Mouse (Mus musculus): Measurements from ENCODE around the gene Tacc2.
"Not testable (repeated sequence)": the region's sequence is repeated elsewhere in the genome, so short reads cannot be mapped to it uniquely, and the experiment has no call there.

Tacc2 gene

GRCm38 (mm10) chr7:130568783-130569436 is 8.3 kb upstream of the Tacc2 start:
- in situ Hi-C loops (cut with MboI, MseI), result no loop called here

- in situ Hi-C loops (cut with MboI, MseI), result no loop called here
Observed at GRCm38 (mm10) chr7:130570472-130570871, 6.8 kb upstream of the Tacc2 start.

- in situ Hi-C loops (cut with MboI, MseI), result no loop called here
Observed at GRCm38 (mm10) chr7:130572821-130573220, 4.4 kb upstream of the Tacc2 start, which contains the start of gene Nsmce4a. Gene Nsmce4a, minus strand, starts transcription at chr7:130573118.

- in situ Hi-C loops (cut with MboI, MseI), result no loop called here
Observed at GRCm38 (mm10) chr7:130573746-130574145, 3.5 kb upstream of the Tacc2 start.

GRCm38 (mm10) chr7:130574211-130574991 is 2.8 kb upstream of the Tacc2 start:
- in situ Hi-C loops (cut with MboI, MseI), result no loop called here

- in situ Hi-C loops (cut with MboI, MseI), result no loop called here
Observed at GRCm38 (mm10) chr7:130576981-130577380, 257 bp upstream of the Tacc2 start.

- in situ Hi-C loops (cut with MboI, MseI), result no loop called here
Observed at GRCm38 (mm10) chr7:130578066-130578465, 828 bp downstream of the Tacc2 start.

- in situ Hi-C loops (cut with MboI, MseI), result no loop called here
Observed at GRCm38 (mm10) chr7:130578607-130579006, 1.4 kb downstream of the Tacc2 start.

GRCm38 (mm10) chr7:130586521-130587072 is 9.4 kb downstream of the Tacc2 start:
- in situ Hi-C loops (cut with MboI, MseI), result no loop called here

- in situ Hi-C loops (cut with MboI, MseI), result no loop called here
Observed at GRCm38 (mm10) chr7:130590081-130590828, 13.0 kb downstream of the Tacc2 start.

- in situ Hi-C loops (cut with MboI, MseI), result no loop called here
Observed at GRCm38 (mm10) chr7:130590845-130591437, 13.7 kb downstream of the Tacc2 start.

GRCm38 (mm10) chr7:130592975-130593374 is 15.7 kb downstream of the Tacc2 start:
- in situ Hi-C loops (cut with MboI, MseI), result not testable (repeated sequence)

- in situ Hi-C loops (cut with MboI, MseI), result not testable (repeated sequence)
Observed at GRCm38 (mm10) chr7:130593375-130594239, 16.4 kb downstream of the Tacc2 start.

GRCm38 (mm10) chr7:130596079-130596855 is 19.0 kb downstream of the Tacc2 start:
- in situ Hi-C loops (cut with MboI, MseI), result not testable (repeated sequence)

GRCm38 (mm10) chr7:130597546-130597945 is 20.3 kb downstream of the Tacc2 start:
- in situ Hi-C loops (cut with MboI, MseI), result no loop called here

GRCm38 (mm10) chr7:130600074-130600473 is 22.8 kb downstream of the Tacc2 start:
- in situ Hi-C loops (cut with MboI, MseI), result no loop called here

- in situ Hi-C loops (cut with MboI, MseI), result no loop called here
Observed at GRCm38 (mm10) chr7:130600546-130600945, 23.3 kb downstream of the Tacc2 start.

- in situ Hi-C loops (cut with MboI, MseI), result no loop called here
Observed at GRCm38 (mm10) chr7:130602804-130603203, 25.6 kb downstream of the Tacc2 start.

GRCm38 (mm10) chr7:130603556-130603955 is 26.3 kb downstream of the Tacc2 start:
- in situ Hi-C loops (cut with MboI, MseI), result no loop called here

GRCm38 (mm10) chr7:130604390-130604789 is 27.2 kb downstream of the Tacc2 start:
- in situ Hi-C loops (cut with MboI, MseI), result no loop called here

Data from regulatory T cell (primary cell).